27 mouse cellular contexts compared by ENCODE assay signal in genomic region chr3:103288761-103289160, GRCm38 (mm10). TPM values are rescaled to one million over a fixed set of nuclear protein-coding genes. Genes with fewer than 3 reads are reported as not detected.
DNase-seq lines count a peak whose midpoint lies in the region; ATAC-seq lines count a peak whose summit lies in the region.
"Had no signal": no experiment of that assay in that cellular context is flagged by ENCODE, and none has a peak within 500 bp of the region (broad histone marks: within the 10 kb centered on the region; RNA-seq: fewer than 3 reads in every experiment).

No protein-coding gene starts in this region.

- no peak overlapping the region for H3K4me3 ChIP-seq in embryonic facial prominence, embryonic 15.5 days (replicated peaks)
- no peak overlapping the region for H3K4me3 ChIP-seq in embryonic facial prominence, embryonic 10.5 days
- H3K4me3 ChIP-seq in kidney, embryonic 16.5 days (ENCODE audit: low read length), result no peak overlapping the region
- H3K4me3 ChIP-seq in forebrain, embryonic 11.5 days (ENCODE audit: low read depth, low read length), result no peak overlapping the region
- H3K4me3 ChIP-seq: forebrain, embryonic 15.5 days; heart, embryonic 12.5 days; hindbrain, embryonic 13.5 days; limb, embryonic 12.5 days; liver, embryonic 12.5 days had no signal

- ATAC-seq in embryonic facial prominence, embryonic 15.5 days (ENCODE audit: insufficient number of reproducible peaks, low FRiP score, low TSS enrichment, low read depth), result no peak
- ATAC-seq in kidney, embryonic 16.5 days (ENCODE audit: low FRiP score, low TSS enrichment), result no peak
- no peak for ATAC-seq in forebrain, embryonic 11.5 days (replicated peaks; ENCODE audit: low FRiP score)
- ATAC-seq: forebrain, embryonic 15.5 days; intestine, embryonic 16.5 days; liver, embryonic 12.5 days; liver, postnatal 0 days; midbrain, embryonic 16.5 days; Patski had no signal

- H3K4me1 ChIP-seq in embryonic facial prominence, embryonic 15.5 days, result no peaks in the 10 kb centered on the region
- H3K4me1 ChIP-seq in embryonic facial prominence, embryonic 10.5 days, result no peaks in the 10 kb centered on the region
- H3K4me1 ChIP-seq in kidney, embryonic 16.5 days (ENCODE audit: insufficient read depth, low read length), result no peaks in the 10 kb centered on the region
- H3K4me1 ChIP-seq in forebrain, embryonic 11.5 days (replicated peaks; ENCODE audit: control insufficient read depth, insufficient read depth, low read length), result no peaks in the 10 kb centered on the region
- H3K4me1 ChIP-seq: forebrain, embryonic 15.5 days; heart, embryonic 12.5 days; limb, embryonic 12.5 days had no signal

- no peaks in the 10 kb centered on the region for H3K36me3 ChIP-seq in embryonic facial prominence, embryonic 15.5 days
- peaks cover 39% of the 10 kb centered on the region for H3K36me3 ChIP-seq in embryonic facial prominence, embryonic 10.5 days (replicated peaks)
- peaks cover 1% of the 10 kb centered on the region; the same call in 1 of the 2 replicates for H3K36me3 ChIP-seq in kidney, embryonic 16.5 days (ENCODE audit: insufficient read depth, low read length)
- no peaks in the 10 kb centered on the region for H3K36me3 ChIP-seq in forebrain, embryonic 11.5 days (ENCODE audit: control insufficient read depth, insufficient read depth, low read length)
- H3K36me3 ChIP-seq: heart, embryonic 12.5 days; hindbrain, embryonic 13.5 days; limb, embryonic 12.5 days had no signal

- WGBS in embryonic facial prominence, embryonic 15.5 days, result 87% methylated on average over 4 of the region's 4 CpGs
- 89% methylated on average over 4 of the region's 4 CpGs for WGBS in embryonic facial prominence, embryonic 10.5 days
- WGBS in kidney, embryonic 16.5 days, result 90% methylated on average over 4 of the region's 4 CpGs
- WGBS in forebrain, embryonic 11.5 days, result 91% methylated on average over 4 of the region's 4 CpGs

- no peak for DNase-seq in embryonic facial prominence, embryonic 10.5 days (ENCODE audit: low spot score)
- peak; percentile 50 for DNase-seq in kidney, adult 9 months
- peak; percentile 35 for DNase-seq in testis, postnatal 14 days (ENCODE audit: low spot score)
- DNase-seq in testis, postnatal 10 days (ENCODE audit: low spot score), result no peak
- no peak for DNase-seq in thymus, postnatal 0 days (ENCODE audit: low spot score)
- DNase-seq in forebrain, embryonic 11.5 days (ENCODE audit: low spot score), result no peak
- DNase-seq: cerebellum, adult 2 months; cerebellum, postnatal 14 days; gastrocnemius, postnatal 25 days; heart, adult 18-20 months; heart, postnatal 4 days; layer of hippocampus, adult 9-11 months; liver, postnatal 0 days; lung, postnatal 36 days; right cerebral cortex, postnatal 4 days; thymus, postnatal 14 days had no signal

- H3K4me2 ChIP-seq in embryonic facial prominence, embryonic 15.5 days (replicated peaks), result no peak overlapping the region
- no peak overlapping the region for H3K4me2 ChIP-seq in kidney, embryonic 16.5 days (replicated peaks; ENCODE audit: low read depth, low read length)
- H3K4me2 ChIP-seq in forebrain, embryonic 11.5 days (ENCODE audit: low read depth, low read length, severe bottlenecking), result no peak overlapping the region
- H3K4me2 ChIP-seq: forebrain, embryonic 15.5 days; heart, embryonic 12.5 days; hindbrain, embryonic 13.5 days; limb, embryonic 12.5 days; liver, embryonic 12.5 days; midbrain, embryonic 11.5 days had no signal

- no peak overlapping the region for H3K9ac ChIP-seq in embryonic facial prominence, embryonic 15.5 days
- no peak overlapping the region for H3K9ac ChIP-seq in kidney, embryonic 16.5 days (replicated peaks; ENCODE audit: low read length)
- no peak overlapping the region for H3K9ac ChIP-seq in forebrain, embryonic 11.5 days (ENCODE audit: low read length)
- H3K9ac ChIP-seq: forebrain, embryonic 15.5 days; heart, embryonic 12.5 days; hindbrain, embryonic 13.5 days; limb, embryonic 12.5 days; liver, embryonic 12.5 days; liver, postnatal 0 days had no signal

- H3K9me3 ChIP-seq in embryonic facial prominence, embryonic 15.5 days (replicated peaks), result 0 out of 2 replicates have a peak, but pooled peaks cover 4% of the 10 kb centered on the region
- peaks cover 5% of the 10 kb centered on the region; the same call in 1 of the 2 replicates for H3K9me3 ChIP-seq in embryonic facial prominence, embryonic 10.5 days
- no peaks in the 10 kb centered on the region for H3K9me3 ChIP-seq in kidney, embryonic 16.5 days (ENCODE audit: low read length)
- H3K9me3 ChIP-seq in forebrain, embryonic 11.5 days (ENCODE audit: control insufficient read depth, low read length), result no peaks in the 10 kb centered on the region
- H3K9me3 ChIP-seq: forebrain, embryonic 15.5 days; heart, embryonic 12.5 days; hindbrain, embryonic 13.5 days; limb, embryonic 12.5 days; liver, embryonic 12.5 days had no signal

- H3K27ac ChIP-seq in embryonic facial prominence, embryonic 15.5 days (replicated peaks), result 0 out of 2 replicates have a peak overlapping the region, but pooled peaks have one; percentile 7
- no peak overlapping the region for H3K27ac ChIP-seq in embryonic facial prominence, embryonic 10.5 days (replicated peaks)
- H3K27ac ChIP-seq in kidney, embryonic 16.5 days (ENCODE audit: low read length), result no peak overlapping the region
- no peak overlapping the region for H3K27ac ChIP-seq in forebrain, embryonic 11.5 days (ENCODE audit: low read depth, low read length)
- H3K27ac ChIP-seq: forebrain, embryonic 15.5 days; hindbrain, embryonic 13.5 days; limb, embryonic 12.5 days; liver, embryonic 12.5 days had no signal

- H3K27me3 ChIP-seq in embryonic facial prominence, embryonic 15.5 days, result no peaks in the 10 kb centered on the region
- H3K27me3 ChIP-seq in embryonic facial prominence, embryonic 10.5 days (replicated peaks; ENCODE audit: low read depth, poor library complexity, severe bottlenecking), result no peaks in the 10 kb centered on the region
- no peaks in the 10 kb centered on the region for H3K27me3 ChIP-seq in kidney, embryonic 16.5 days (ENCODE audit: insufficient read depth, low read length)
- H3K27me3 ChIP-seq in forebrain, embryonic 11.5 days (ENCODE audit: control insufficient read depth, insufficient read depth, low read length), result no peaks in the 10 kb centered on the region
- H3K27me3 ChIP-seq: forebrain, embryonic 15.5 days; heart, embryonic 12.5 days; hindbrain, embryonic 13.5 days; limb, embryonic 12.5 days; liver, embryonic 12.5 days; Patski had no signal

RNA-seq across cellular contexts. Expression of gene Trim33, which starts 9.7 kb away (rescaled TPM):
- polyA plus RNA-seq in embryonic facial prominence, embryonic 15.5 days (2015; fragmentation: Nextera tagmentation; extraction: Ambion mirVana), result 17.7 and 21.6 TPM in 2 replicates
- polyA plus RNA-seq in embryonic facial prominence, embryonic 10.5 days (2016; fragmentation: Nextera tagmentation; extraction: Ambion mirVana), result 34.2 and 35.4 TPM in 2 replicates
- 17.5 and 25.1 TPM in 2 replicates for polyA plus RNA-seq in kidney, embryonic 16.5 days (2015; fragmentation: Nextera tagmentation; extraction: Ambion mirVana)
- 12.1 and 19.0 TPM in 2 replicates for polyA plus RNA-seq in thymus, postnatal 0 days (2015; fragmentation: Nextera tagmentation; extraction: Ambion mirVana)
- 32.8 and 41.5 TPM in 2 replicates for polyA plus RNA-seq in forebrain, embryonic 11.5 days (2014; fragmentation: Nextera tagmentation; extraction: Ambion mirVana)

Comparison
In these comparisons a context has a peak if more than half of its experiments do, and no peak if none do; other contexts are left out.
1. DNase-seq: peak in kidney, adult 9 months (single experiment) and testis, postnatal 14 days (single experiment); none in embryonic facial prominence, embryonic 10.5 days (single experiment), testis, postnatal 10 days (single experiment), thymus, postnatal 0 days (single experiment) and forebrain, embryonic 11.5 days (single experiment).